Mouse (Mus musculus): Measurements from ENCODE around the gene Ppt2. TPM values are rescaled to one million over a fixed set of nuclear protein-coding genes. Genes with fewer than 3 reads are reported as not detected.
A peak's percentile ranks its signal among the peaks of the same experiment; 100 is the strongest.

Gene Ppt2
- polyA plus RNA-seq, 1 experiment: 30.2 TPM

DNA sequence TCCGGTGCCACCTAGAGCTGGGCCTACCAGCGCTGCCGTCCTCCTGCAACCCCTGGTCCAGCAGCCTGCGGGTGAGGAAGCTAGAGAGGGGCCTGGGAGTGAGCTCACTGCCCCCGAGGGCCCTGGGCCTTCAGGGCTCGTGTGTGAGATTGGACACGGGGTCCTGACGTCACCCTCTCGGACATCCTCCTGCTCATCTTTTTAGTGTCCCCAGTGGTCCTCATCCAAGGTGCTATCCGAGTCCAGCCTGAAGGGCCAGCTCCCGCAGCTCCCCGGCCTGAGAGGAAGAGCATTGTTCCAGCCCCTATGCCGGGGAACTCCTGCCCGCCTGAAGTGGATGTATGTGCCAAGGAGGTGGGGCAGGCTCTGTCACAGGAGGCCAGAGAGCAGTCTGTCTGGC is 22.5 kb upstream of the Ppt2 start:
- Histone ChIP-seq H3K27ac (replicated peaks; ENCODE audit: low read depth, low read length) (no peak overlapping the region), H3K4me1 (ENCODE audit: control insufficient read depth, insufficient read depth, insufficient read length, low read length) (peaks cover 14% of the 10 kb centered on the region), H3K4me3 (ENCODE audit: insufficient read depth, low read depth, low read length) (no peak overlapping the region)

DNA sequence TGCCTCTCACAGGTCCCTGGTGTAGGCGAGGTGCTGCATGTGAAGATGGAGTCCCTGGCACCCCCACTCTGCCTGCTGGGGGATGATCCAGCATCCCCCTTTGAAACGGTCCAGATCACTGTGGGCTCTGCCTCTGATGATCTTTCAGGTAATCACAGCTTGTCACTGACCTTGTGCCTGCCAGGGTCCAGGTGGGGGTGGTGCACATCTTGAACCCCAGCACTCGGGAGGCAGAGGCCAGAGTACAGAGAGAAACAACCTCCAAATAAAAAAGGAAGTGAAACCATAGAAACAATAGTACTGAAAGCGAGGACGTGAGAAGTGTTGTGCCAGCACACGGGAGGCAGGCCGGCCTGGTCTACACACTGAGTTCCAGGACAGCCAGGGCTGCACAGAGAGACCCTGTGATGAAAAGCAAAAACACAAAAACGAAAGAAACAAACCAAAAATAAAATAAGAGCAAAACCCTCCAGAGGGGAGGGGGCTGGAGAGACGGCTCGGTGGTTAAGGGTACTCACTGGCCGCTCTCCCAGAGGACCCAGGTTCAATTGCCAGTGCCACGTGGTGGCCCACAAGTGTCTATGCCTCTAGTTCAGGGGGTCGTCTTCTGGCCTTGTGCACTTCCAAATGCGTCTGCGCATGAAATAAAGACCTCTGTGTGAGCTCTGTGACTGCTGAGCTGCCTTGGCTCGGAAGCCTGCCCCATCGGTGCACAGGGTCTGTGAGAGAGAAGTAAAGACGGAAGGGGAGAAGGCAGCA is 21.0 kb upstream of the Ppt2 start:
- Histone ChIP-seq H3K4me1 (ENCODE audit: control insufficient read depth, insufficient read depth, insufficient read length, low read length) (peaks cover 15% of the 10 kb centered on the region), H3K4me3 (ENCODE audit: insufficient read depth, low read depth, low read length) (no peak overlapping the region), H3K27ac (replicated peaks; ENCODE audit: low read depth, low read length) (no peak overlapping the region)

DNA sequence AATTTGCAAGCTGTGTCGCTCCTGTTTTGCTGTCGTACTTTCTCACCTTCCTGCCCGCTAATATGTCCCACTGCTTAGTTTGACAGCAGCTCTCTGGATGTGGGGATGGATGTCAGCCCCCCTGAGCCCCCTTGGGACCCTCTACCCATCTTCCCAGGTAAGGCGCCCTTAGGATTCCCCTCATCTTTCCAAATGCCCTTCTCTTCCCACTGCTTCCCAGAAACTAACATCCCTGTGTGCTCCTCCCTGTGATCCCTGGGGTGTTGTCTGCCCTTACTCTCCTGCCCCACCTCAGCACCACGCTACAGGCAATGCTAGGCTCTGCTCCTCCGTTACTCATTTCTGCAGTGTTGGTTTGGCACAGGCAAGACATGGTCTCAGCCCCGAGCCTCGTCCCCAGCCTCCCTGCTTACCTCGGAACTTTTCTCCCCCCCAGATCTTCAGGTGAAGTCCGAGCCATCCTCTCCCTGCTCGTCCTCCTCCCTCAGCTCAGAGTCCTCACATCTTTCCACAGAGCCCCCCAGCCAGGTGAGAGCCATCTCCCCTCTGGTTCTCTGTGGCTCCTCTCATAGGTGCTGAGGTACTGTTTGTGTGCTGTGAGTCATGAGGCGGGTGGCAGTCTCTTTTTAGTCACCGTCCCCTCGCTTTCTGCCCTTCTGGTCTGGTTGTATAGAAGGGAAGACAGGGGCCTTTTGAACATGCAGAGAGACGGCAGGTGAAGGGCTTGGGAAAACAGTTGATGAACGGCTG is 20.0 kb upstream of the Ppt2 start:
- peaks cover 18% of the 10 kb centered on the region for H3K4me1 ChIP-seq (ENCODE audit: control insufficient read depth, insufficient read depth, insufficient read length, low read length)
- peak overlapping the region; percentile 1; the same call in 1 of the 2 replicates for H3K4me3 ChIP-seq (ENCODE audit: insufficient read depth, low read depth, low read length)
- H3K27ac ChIP-seq (replicated peaks; ENCODE audit: low read depth, low read length): no peak overlapping the region

DNA sequence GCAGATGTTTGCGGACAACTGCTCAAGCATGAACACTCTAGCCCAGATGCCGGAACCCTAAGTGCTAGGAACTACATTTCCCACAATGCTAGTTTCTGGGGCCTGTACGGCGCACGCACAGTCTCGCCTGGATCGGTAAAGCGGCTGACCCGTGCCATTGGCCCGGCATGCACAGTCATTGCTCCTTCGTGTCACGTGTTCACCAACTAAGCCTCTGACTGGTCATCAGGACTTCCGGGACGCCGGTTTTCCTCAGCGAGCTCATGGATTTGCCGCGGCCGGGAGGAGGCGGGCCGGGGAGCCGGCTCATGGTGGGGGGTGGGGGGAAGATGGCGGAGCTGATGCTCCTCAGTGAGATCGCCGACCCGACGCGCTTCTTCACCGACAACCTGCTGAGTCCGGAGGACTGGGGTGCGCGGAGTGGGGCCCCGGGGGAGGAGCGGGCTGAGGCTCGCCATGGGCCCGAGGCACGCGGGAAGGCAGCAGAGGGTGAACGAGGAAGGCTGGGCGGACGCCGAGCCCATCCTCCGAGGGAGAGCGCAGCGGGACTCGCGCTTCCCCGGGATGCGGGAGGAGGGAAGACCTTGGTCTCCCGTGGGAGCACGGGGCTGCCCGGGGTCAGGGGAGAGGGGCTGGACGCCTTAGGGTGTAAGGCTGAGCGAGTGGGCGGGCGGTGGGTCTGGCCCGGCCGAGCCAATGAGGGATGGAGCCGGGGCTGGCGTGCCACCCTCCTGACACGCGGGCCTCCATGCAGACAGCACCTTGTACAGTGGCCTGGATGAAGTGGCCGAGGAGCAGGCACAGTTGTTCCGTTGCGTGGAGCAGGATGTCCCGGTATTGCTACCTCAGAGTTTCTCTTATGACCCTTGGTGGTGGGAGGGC is 18.8 kb upstream of the Ppt2 start, which contains the start of gene Atf6b:
Atf6b (plus strand) TSS at position 241 of the 882 bp plus-strand sequence.
- H3K4me1 ChIP-seq (ENCODE audit: control insufficient read depth, insufficient read depth, insufficient read length, low read length): peaks cover 18% of the 10 kb centered on the region
- H3K4me3 ChIP-seq (ENCODE audit: insufficient read depth, low read depth, low read length): peak within 1 kb of the TSS; percentile 81
- H3K27ac ChIP-seq (replicated peaks; ENCODE audit: low read depth, low read length): peak within 1 kb of the TSS; percentile 52

DNA sequence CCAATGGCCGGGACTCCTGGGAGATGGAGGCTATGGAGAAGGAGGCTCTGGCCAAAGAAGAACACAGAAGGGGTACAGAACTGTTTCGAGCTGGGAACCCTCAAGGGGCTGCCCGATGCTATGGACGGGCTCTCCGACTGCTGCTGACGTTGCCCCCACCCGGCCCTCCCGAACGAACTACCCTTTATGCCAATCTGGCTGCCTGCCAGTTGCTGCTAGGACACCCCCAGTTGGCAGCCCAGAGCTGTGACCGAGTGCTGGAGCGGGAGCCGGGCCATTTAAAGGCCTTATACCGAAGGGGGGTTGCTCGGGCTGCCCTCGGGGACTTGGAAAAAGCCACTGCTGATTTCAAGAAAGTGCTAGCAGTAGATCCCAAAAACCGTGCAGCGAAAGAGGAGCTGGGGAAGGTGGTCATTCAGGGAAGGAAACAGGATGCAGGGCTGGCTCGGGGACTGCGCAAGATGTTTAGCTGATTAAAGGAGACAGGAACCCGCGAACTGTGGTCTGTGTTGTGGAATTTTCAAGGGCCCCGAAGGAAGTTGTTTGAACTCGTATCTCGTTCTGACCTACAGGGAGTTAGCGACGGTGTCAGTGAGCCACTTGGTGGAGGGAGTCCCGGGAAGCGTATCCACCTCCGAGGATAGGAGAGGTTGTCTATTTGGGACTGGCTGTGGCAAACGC is 17.7 kb upstream of the Ppt2 start:
- peaks cover 21% of the 10 kb centered on the region for H3K4me1 ChIP-seq (ENCODE audit: control insufficient read depth, insufficient read depth, insufficient read length, low read length)
- H3K4me3 ChIP-seq (ENCODE audit: insufficient read depth, low read depth, low read length): peak overlapping the region; percentile 73
- H3K27ac ChIP-seq (replicated peaks; ENCODE audit: low read depth, low read length): peak overlapping the region; percentile 80

DNA sequence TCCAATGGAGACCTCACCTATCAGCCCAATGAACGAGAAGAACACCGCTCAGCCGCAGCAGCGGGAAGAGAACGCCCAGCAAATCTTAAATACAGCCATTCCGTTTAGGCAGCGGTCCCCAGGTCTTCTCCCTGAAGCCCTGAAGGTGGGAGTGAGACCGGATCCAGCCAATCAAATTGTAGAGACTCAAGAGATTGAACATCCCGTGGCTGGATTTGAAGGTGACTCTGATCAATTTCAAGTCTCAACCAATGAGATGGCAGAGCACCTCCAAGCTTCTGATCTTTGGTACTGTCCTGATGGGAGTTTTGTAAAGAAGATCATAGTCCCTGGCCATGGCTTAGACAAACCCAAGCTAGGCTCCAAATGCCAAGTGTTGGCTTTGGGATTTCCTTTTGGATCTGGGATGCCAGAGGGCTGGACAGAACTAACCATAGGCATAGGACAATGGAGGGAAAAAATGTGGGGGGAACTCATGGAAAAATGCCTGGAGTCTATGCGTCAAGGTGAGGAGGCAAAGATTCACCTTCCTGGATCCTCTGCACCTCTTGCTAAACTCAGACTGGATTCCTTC is 17.0 kb upstream of the Ppt2 start:
- peak overlapping the region; percentile 73 for H3K4me3 ChIP-seq (ENCODE audit: insufficient read depth, low read depth, low read length)
- peak overlapping the region; percentile 80 for H3K27ac ChIP-seq (replicated peaks; ENCODE audit: low read depth, low read length)
- H3K4me1 ChIP-seq (ENCODE audit: control insufficient read depth, insufficient read depth, insufficient read length, low read length): peaks cover 23% of the 10 kb centered on the region

DNA sequence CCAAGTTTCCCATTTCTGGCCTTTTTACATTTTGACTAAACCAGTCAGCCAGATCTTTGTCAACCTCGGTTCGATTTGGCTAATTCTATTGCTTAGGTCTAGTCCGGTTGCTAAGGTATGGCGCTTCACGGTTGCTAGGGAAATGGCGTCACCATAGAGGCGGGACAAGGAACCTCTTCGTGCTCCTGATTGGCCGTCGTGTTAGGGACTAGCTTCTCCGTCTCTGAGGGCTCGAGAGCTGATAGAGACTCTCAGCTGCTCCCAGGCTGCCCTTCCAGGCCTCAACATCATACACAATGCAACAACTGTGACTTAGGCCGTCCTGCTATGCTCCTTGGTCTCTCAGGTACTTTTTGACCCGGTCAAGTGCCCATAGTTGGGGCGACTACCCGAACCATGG is 16.3 kb upstream of the Ppt2 start, which contains the start of gene Fkbpl:
Fkbpl (plus strand) TSS at position 157 of the 400 bp plus-strand sequence.
- H3K4me1 ChIP-seq (ENCODE audit: control insufficient read depth, insufficient read depth, insufficient read length, low read length): peaks cover 29% of the 10 kb centered on the region
- peak within 1 kb of the TSS; percentile 80 for H3K27ac ChIP-seq (replicated peaks; ENCODE audit: low read depth, low read length)
- H3K4me3 ChIP-seq (ENCODE audit: insufficient read depth, low read depth, low read length): peak within 1 kb of the TSS; percentile 73

DNA sequence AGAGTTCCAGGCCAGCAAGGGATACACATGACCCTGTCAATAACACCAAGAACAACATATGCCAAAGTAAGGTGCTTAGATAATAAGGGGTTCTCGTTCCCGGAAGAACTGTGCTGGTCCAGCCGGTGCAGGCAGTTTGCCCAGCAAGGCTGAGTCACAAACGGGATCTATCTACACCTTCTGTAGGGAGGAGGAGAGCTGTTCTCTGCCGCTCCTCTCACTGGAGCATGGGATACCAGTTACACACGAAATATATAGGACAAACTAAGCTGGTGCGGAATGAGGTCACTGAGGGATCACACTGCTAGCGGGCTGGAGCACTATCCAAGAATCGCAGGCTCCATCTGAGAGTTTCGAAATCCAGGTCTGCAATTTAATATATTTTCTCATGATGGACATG is 15.6 kb upstream of the Ppt2 start:
- Histone ChIP-seq H3K27ac (replicated peaks; ENCODE audit: low read depth, low read length) (no peak overlapping the region), H3K4me3 (ENCODE audit: insufficient read depth, low read depth, low read length) (no peak overlapping the region), H3K4me1 (ENCODE audit: control insufficient read depth, insufficient read depth, insufficient read length, low read length) (peaks cover 29% of the 10 kb centered on the region)

DNA sequence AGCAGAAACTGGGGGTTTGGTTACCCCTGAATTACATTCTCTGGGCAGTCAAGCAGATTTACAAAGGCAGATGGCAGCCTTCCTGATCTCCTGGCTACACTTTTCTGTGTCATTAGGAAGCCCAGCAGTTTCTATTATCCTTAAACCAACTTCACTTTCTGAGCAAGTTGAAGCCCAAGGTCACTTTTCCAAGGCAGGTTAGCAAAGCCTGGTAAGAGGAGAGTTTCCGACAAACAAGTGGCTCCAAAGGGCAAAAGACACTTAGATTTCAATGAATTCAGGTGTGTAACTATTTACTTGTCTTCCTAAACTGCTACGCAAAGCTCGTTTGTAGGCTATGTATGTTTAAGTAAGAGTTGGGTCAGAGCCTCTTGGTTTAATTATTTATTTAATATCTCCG is 15.1 kb upstream of the Ppt2 start:
- Histone ChIP-seq H3K27ac (replicated peaks; ENCODE audit: low read depth, low read length) (no peak overlapping the region), H3K4me1 (ENCODE audit: control insufficient read depth, insufficient read depth, insufficient read length, low read length) (peaks cover 29% of the 10 kb centered on the region), H3K4me3 (ENCODE audit: insufficient read depth, low read depth, low read length) (no peak overlapping the region)

DNA sequence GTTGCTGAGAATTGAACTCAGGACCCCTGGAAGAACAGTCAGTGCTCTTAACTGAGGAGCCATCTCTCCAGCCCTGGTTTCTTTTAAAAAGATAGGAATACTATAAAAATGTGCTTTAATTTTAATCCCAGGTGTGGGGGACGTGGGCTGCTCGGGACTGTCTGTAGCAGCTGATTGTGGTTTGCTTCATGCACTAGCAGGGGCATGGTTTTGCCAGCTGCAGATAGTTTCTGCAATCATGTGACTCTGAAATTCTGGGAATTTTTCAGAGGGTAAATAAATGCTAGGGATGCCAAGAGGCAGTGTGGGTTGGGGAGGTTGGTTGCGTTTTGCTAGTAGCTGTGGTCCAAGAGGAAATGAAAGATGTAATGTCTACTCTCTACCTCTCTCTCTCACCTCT is 13.6 kb upstream of the Ppt2 start:
- no peak overlapping the region for H3K27ac ChIP-seq (replicated peaks; ENCODE audit: low read depth, low read length)
- peaks cover 29% of the 10 kb centered on the region for H3K4me1 ChIP-seq (ENCODE audit: control insufficient read depth, insufficient read depth, insufficient read length, low read length)
- H3K4me3 ChIP-seq (ENCODE audit: insufficient read depth, low read depth, low read length): no peak overlapping the region

DNA sequence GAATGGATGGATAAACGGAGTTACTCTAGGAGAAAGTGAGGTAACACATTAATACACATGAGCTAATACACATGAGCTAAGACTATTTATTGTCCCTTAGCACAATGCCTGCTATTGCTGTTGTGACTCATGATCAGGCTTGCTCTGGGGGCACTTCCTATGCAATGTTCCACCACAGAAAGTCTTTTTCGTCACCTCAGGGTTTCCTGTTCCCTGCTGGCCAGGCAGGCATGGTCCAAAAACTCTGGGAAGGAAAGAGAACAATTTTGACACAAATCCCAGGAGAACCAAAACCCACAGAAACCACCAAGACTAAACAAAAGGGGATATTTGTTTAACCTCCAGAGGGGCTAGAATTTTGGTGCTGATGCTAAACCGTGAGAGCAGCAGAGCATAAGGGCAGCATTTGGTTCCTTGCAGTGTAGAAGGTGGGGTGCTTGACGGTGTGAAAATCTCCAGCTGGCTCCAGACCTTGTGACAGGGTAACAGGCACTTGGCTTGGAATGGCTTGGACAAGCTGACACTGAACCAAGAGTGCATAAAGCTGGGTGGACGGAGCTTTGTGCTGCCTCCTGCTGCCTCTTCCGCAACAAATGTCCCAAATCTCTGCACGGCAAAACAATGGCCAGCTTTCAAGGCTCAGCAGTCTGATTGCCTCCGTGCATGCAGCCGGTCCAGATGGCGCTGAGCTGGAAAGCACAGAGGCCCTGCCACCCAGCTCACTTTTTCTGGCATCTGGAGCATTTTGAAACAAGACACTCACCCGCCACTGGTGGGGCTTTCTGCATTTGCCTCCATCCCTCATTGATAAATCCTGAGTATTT is 12.7 kb upstream of the Ppt2 start:
- H3K27ac ChIP-seq (replicated peaks; ENCODE audit: low read depth, low read length): peak overlapping the region; percentile 93
- peaks cover 23% of the 10 kb centered on the region for H3K4me1 ChIP-seq (ENCODE audit: control insufficient read depth, insufficient read depth, insufficient read length, low read length)
- H3K4me3 ChIP-seq (ENCODE audit: insufficient read depth, low read depth, low read length): no peak overlapping the region

DNA sequence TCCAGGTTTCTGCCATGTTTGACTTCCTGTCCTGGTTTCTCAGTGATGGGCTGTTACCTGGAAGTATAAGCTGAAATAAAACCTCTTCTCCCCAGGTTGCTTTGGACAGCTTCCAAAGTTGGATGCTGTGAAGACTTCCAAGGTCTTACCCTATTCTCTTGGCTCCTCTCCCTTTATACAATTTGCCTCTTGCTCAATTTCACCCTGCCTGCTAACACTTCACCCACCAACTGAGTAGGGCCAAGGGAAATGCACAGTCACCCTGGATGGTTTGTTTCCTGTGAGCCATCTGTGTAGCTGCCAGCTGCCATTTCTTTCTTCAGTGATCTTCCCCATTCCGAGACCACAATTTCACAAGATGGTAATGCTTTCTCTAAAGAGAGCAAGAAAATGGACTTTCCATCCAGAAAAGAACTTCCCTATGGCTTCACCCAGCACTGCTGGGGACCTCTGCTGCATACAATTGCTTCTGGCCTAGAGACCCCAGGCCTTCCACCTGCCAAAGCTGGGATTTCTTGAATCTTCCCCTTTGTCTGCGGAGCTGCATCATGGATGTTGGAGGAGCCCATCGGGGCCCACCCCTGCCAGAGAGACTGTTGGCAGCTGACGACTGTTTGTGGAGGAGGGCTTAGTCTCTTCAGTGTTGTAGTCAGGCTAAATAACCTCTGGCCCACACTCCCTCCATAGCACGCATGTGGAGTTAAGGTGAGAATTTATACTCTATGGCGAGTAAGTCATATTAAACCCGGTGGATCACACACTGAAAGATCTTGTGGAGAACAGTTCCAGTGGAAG is 11.3 kb upstream of the Ppt2 start:
- H3K4me3 ChIP-seq (ENCODE audit: insufficient read depth, low read depth, low read length): peak overlapping the region; percentile 39
- peaks cover 14% of the 10 kb centered on the region for H3K4me1 ChIP-seq (ENCODE audit: control insufficient read depth, insufficient read depth, insufficient read length, low read length)
- peak overlapping the region; percentile 93 for H3K27ac ChIP-seq (replicated peaks; ENCODE audit: low read depth, low read length)

DNA sequence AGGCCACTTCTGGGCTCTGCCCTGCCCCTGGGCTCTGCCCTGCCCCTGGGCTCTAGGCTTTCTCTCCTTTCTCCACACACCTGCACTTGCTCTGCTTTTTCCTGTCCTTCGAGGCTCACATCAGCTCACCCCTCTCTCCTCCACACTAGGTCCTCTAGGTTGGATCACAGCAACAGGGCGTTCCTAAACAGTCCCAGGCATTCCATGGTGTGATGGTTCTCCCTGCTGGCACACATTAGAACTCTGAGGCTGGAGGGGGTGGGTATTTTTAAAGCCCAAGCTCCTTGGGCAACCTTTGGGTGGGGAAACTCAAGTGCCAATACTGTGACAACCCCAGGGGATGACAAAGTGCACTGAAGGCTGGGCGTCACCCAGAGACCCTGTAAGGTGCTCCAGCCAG is 9.1 kb upstream of the Ppt2 start:
- H3K27ac ChIP-seq (replicated peaks; ENCODE audit: low read depth, low read length): 0 out of 2 replicates have a peak overlapping the region, but pooled peaks have one; percentile 40
- peaks cover 12% of the 10 kb centered on the region for H3K4me1 ChIP-seq (ENCODE audit: control insufficient read depth, insufficient read depth, insufficient read length, low read length)
- H3K4me3 ChIP-seq (ENCODE audit: insufficient read depth, low read depth, low read length): no peak overlapping the region
